Mouse (Mus musculus): ENCODE measurements around the gene Cox20. TPM values are rescaled to one million over a fixed set of nuclear protein-coding genes. Genes with fewer than 3 reads are reported as not detected.
A peak's percentile ranks its signal among the peaks of the same experiment; 100 is the strongest.

Gene Cox20
- polyA plus RNA-seq, 2 experiments from 2014 or later: 151 to 205 TPM

DNA sequence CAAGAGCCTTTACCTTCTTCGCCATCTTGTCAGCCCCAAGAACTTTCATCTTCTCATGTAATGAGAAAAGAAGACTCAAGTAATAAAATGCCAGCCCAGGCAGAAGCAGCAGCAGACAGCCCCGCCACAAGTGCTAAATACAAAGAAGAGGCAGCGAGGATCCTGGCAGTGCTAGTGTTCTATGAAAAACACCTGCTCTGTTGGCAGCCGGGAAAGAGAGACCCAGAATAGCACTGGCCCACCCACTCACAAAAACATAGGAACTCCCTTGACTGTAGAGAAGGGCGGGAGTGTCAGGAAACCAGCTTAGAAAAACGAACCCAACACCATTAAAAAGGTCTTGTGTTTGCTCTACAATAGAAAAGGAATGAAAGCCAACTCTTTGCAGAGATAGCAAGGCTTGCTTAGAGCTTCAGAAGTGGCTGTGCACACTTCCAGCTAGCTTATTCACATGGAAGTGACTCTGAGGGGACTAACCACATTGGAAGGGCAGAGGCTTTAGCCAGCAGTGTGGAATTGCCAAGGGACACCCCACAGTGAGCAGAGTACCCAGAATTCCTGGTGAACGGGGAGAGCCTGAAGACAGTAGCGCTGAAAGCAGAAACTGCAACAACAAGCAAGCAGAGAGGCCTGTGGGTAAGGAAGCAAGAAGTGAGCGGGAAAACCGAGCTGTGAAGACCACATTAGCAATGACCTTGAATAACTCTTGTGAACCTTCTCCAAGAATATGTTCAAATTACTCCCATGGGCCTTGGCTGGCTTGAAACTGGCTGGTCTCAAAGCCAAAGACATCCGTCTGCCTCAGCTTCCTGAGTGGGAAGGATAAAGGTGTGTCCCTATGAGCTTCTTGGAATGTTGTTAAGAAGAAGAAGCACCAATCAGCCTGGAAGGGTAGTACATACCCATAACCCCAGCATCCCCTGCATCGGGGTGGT is 39.1 kb downstream of the Cox20 start:
- ATAC-seq: no peak

DNA sequence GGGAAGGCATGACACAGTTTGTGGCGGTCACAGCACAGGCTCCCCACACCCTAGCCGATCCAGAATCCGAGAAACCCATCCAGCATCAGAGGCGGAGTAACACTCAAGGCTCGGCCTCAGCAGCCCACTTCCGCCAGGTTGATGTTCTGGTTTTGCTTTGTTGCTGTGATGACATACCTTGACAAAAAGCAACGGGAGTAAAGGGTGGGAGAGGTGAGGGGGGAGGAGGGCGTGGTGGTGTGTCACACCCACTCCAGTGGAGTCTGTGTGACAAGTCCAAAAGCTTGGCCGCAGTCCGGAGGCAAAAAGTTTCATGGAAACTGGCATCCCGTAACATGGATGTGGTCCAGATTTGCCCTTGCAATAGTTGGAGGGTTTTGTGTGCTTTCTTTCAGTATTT is 41.3 kb downstream of the Cox20 start:
- ATAC-seq: no peak

DNA sequence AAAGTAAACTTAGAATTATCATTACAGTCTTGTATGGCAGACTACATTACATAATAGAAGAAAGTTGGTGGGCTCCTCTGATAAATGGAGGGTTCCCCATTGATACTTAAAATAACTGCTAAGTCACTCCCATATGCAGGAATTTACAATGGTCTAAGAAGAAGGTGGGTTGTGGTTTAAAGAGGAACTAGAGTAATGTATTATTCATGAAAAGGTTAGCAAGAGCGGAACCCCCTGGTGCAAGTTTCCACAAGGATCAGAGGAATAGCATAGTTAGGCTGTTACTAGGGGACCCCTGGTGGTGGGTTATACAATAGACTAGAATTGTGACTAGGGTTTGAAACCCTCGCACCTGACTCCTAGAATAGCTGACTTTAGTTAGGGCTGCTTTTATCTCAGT is 41.8 kb downstream of the Cox20 start:
- ATAC-seq: no peak

DNA sequence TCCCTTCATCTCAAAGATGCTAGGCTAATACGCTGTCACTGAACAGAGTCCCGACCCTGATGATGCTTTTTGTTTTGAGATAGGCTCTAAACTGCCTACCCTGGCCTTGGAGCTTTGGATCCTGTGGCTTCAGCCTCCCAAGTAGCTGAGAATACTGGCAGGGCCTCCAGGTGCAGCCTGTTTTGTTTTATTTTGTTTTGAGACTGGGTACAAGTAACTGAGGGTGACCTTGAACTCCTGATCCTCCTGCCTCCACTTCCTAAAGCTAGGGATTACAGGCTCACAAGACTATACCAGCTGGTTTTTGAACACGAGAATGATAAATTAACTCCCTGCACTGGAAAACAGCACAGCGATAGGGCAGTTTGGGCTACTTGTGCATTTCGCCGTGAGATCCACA is 46.2 kb downstream of the Cox20 start:
- ATAC-seq: no peak

DNA sequence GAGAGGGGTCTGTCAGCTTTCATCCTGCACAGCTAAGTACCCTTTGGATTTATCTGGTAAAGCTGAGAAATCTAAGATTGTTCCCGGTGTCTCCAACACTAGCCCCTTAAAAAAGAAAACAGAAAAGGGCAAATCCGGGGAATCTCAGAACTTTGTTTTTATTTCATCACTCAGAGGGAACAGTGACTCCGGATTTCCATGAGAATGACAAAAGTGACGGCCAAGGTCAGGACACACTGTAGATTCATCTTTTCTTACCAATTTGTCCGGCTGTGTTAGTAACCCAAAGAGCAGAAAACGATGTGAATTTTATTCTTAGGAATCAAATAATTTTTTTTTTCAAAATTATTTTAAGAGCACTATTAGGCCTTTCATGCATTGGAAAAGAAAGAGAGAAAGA is 49.2 kb downstream of the Cox20 start:
- no peak for ATAC-seq

DNA sequence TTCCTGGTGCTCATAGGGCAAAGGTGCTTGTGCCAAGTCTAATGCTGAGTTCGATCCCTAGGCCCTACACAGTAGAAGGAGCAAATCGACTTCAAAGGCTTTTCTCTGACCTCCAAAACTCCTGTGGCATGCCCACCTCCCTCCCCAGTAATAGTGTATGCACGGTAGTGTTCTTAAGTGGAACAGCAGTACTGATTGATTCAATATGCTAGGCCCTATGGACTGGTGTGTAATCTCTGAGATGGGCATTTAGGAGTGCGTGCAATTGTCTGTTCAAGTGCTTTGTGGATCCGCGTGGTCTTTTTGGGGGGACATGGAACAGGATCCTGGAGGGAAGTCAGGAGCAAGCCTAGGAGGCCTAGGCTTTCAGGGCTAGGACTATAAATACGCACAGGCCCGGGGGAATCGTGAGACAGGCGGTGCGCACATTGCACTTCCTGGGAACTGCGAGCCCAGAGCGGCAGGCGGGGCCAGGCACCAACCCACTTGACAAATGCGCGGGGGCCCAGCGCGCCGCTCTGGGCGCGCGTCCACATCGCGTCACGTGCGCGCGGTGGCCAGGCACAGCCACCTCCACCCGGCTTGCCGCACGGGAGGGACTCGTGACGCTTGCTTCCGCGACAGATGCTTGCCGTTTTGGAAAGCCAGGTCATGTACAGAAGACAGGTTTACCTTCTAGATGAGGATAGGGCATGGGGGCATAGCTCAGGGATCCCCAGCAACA is 49.8 kb downstream of the Cox20 start:
- peak; percentile 92 for ATAC-seq

DNA sequence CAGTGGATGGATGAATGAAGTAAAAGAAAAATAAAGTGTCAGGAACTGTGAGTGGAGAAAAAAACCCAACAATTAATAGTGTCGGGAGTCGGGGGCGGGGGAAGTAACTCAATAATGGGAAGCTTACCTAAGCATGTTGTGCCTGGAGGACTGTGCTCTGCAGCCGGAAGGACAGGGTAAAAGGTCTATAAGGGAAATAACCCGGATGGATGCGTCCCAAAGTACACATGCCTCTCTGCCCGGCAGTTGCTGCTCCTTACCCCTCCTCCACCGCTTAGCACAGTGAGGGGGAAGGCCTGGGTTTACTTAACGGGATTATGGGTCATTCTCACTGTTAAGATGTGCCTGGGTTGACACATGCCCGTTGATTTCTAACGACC is 50.3 kb downstream of the Cox20 start:
- ATAC-seq: peak; percentile 63

Other genes starting within 250 kb of the Cox20 start
- gene Desi2, start 131.7 kb upstream of the Cox20 start, polyA plus RNA-seq (2017; shearing (Covaris generic)): 1 to 10 TPM; 9.1 to 9.3 TPM
- 100 to 1,000 TPM in 1 of 2 experiments, 10 to 100 TPM in 1; 73.0 to 136 TPM for gene Hnrnpu, start 18.7 kb downstream of the Cox20 start, polyA plus RNA-seq (2017; shearing (Covaris generic))
- gene Efcab2, start 87.0 kb downstream of the Cox20 start, polyA plus RNA-seq (2017; shearing (Covaris generic)): 1 to 10 TPM; 3.7 to 8.2 TPM
- gene Kif26b, start 210.0 kb downstream of the Cox20 start, polyA plus RNA-seq (2017; shearing (Covaris generic)): under 1 TPM in 1 of 2 experiments, not detected in 1; 0.04 TPM